Mouse (Mus musculus): ENCODE data around the gene Rasgrf1.

The Rasgrf1 gene

GRCm38 (mm10) chr9:89909131-89910010, at the start of gene Rasgrf1:
Rasgrf1 (plus strand) TSS chr9:89909908.
- H3K36me3 ChIP-seq (ENCODE audit: insufficient read depth, low read length) = no peaks in the 10 kb centered on the region
- H3K4me3 ChIP-seq (replicated peaks; ENCODE audit: low read length) = peak within 1 kb of the TSS; percentile 74
- peaks cover 90% of the 10 kb centered on the region for H3K27me3 ChIP-seq (ENCODE audit: insufficient read depth, low read length)
- H3K4me1 ChIP-seq (replicated peaks; ENCODE audit: low read depth, low read length) = peaks cover 30% of the 10 kb centered on the region
- H3K9me3 ChIP-seq (ENCODE audit: low read length) = no peaks in the 10 kb centered on the region; the same call in 1 of the 2 replicates
- TF ChIP-seq CTCF (conservative IDR thresholded peaks at IDR 0.05; ENCODE audit: low read length) (no peak), NANOG (IDR thresholded peaks at IDR 0.05; ENCODE audit: borderline replicate concordance, low read length) (no peak), POU5F1 (IDR thresholded peaks at IDR 0.05; ENCODE audit: borderline replicate concordance, low read length) (no peak)

DNA sequence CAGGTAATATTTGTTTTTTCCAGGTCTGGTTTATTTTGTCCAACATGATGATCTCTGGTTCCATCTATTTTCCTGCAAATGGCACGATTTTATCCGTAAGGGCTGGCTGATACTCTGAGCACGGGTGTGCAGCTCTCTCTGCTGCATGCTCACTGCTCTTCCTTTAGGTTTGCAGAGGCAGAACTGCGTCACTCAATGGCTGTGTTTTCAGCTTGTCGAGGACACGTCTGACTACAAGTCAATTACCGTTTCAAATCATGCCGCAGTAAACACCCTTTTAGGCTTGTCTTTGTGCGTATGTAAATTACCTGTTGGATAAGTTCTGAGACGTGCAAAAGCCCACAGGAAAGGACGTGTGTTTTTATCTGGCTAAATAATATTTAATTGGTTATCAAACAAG, 49.6 kb upstream of the Rasgrf1 start:
- Histone ChIP-seq H3K4me1 (replicated peaks; ENCODE audit: low read depth, low read length) (peaks cover under 1% of the 10 kb centered on the region; the same call in 1 of the 2 replicates), H3K27me3 (ENCODE audit: insufficient read depth, low read length) (no peaks in the 10 kb centered on the region), H3K4me3 (replicated peaks; ENCODE audit: low read length) (no peak overlapping the region), H3K36me3 (ENCODE audit: insufficient read depth, low read length) (no peaks in the 10 kb centered on the region), H3K9me3 (ENCODE audit: low read length) (peaks cover 31% of the 10 kb centered on the region)
- TF ChIP-seq CTCF (conservative IDR thresholded peaks at IDR 0.05; ENCODE audit: low read length) (no peak), NANOG (IDR thresholded peaks at IDR 0.05; ENCODE audit: borderline replicate concordance, low read length) (no peak), POU5F1 (IDR thresholded peaks at IDR 0.05; ENCODE audit: borderline replicate concordance, low read length) (no peak)

DNA sequence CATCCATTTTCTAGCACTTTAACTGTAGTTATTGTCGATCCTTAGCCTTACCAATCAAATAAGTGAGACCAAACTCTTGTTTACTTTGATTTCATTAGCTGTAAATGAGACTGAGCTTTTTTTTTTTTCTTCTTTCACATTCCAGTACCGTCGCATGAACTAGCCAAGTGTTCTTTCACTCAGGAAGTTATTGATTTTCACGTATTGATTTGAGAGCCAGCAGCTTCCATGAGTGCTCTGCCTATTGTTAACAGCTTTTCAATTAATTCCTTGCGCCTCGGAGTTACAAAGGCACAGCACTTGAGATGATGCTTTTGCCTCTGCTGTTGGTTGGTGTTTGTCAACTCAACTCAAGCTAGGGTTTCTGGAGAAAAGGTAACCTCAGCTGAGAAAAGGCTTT, 49.1 kb upstream of the Rasgrf1 start:
- H3K4me3 ChIP-seq (replicated peaks; ENCODE audit: low read length) = no peak overlapping the region
- no peaks in the 10 kb centered on the region for H3K27me3 ChIP-seq (ENCODE audit: insufficient read depth, low read length)
- no peaks in the 10 kb centered on the region for H3K36me3 ChIP-seq (ENCODE audit: insufficient read depth, low read length)
- peaks cover 4% of the 10 kb centered on the region; the same call in 1 of the 2 replicates for H3K4me1 ChIP-seq (replicated peaks; ENCODE audit: low read depth, low read length)
- no peak for TF ChIP-seq NANOG (IDR thresholded peaks at IDR 0.05; ENCODE audit: borderline replicate concordance, low read length)
- no peak for TF ChIP-seq CTCF (conservative IDR thresholded peaks at IDR 0.05; ENCODE audit: low read length)
- TF ChIP-seq POU5F1 (IDR thresholded peaks at IDR 0.05; ENCODE audit: borderline replicate concordance, low read length) = no peak
- peaks cover 31% of the 10 kb centered on the region for H3K9me3 ChIP-seq (ENCODE audit: low read length)

- H3K36me3 ChIP-seq (ENCODE audit: insufficient read depth, low read length) = no peaks in the 10 kb centered on the region
- H3K9me3 ChIP-seq (ENCODE audit: low read length) = peaks cover 8% of the 10 kb centered on the region
- TF ChIP-seq NANOG (IDR thresholded peaks at IDR 0.05; ENCODE audit: borderline replicate concordance, low read length) (no peak), CTCF (conservative IDR thresholded peaks at IDR 0.05; ENCODE audit: low read length) (no peak), POU5F1 (IDR thresholded peaks at IDR 0.05; ENCODE audit: borderline replicate concordance, low read length) (no peak)
- H3K4me3 ChIP-seq (replicated peaks; ENCODE audit: low read length) = no peak overlapping the region
- H3K4me1 ChIP-seq (replicated peaks; ENCODE audit: low read depth, low read length) = peaks cover 23% of the 10 kb centered on the region
- peaks cover 36% of the 10 kb centered on the region for H3K27me3 ChIP-seq (ENCODE audit: insufficient read depth, low read length)
These were observed 42.6 kb upstream of the Rasgrf1 start for GRCm38 (mm10) chr9:89867141-89867540.

GRCm38 (mm10) chr9:89868093-89868729, 41.5 kb upstream of the Rasgrf1 start:
- Histone ChIP-seq H3K9me3 (ENCODE audit: low read length) (peaks cover 5% of the 10 kb centered on the region), H3K27me3 (ENCODE audit: insufficient read depth, low read length) (peaks cover 43% of the 10 kb centered on the region), H3K4me3 (replicated peaks; ENCODE audit: low read length) (peak overlapping the region; percentile 46), H3K4me1 (replicated peaks; ENCODE audit: low read depth, low read length) (peaks cover 23% of the 10 kb centered on the region), H3K36me3 (ENCODE audit: insufficient read depth, low read length) (no peaks in the 10 kb centered on the region)
- TF ChIP-seq NANOG (IDR thresholded peaks at IDR 0.05; ENCODE audit: borderline replicate concordance, low read length) (no peak), POU5F1 (IDR thresholded peaks at IDR 0.05; ENCODE audit: borderline replicate concordance, low read length) (no peak), CTCF (conservative IDR thresholded peaks at IDR 0.05; ENCODE audit: low read length) (no peak)

DNA sequence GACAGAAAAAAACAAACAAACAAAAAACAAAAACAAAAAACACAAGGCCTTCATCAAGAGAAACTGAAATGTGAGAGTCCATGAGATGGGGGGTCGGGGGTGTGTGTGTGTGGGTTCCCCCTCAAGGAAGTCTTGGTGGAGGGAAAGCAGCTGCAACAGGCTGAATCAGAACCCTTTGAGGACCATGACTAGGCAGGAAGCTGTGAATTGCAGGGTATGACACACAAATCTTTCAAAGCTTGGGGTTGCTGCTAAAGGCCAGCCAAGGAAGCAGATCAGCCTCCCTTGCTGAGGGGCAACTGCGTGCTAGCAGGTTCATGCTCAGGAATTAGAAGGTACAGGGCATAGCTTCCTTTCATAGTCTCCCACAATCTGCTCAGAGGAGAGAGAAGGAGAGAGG, 40.1 kb upstream of the Rasgrf1 start:
- H3K36me3 ChIP-seq (ENCODE audit: insufficient read depth, low read length) = no peaks in the 10 kb centered on the region
- TF ChIP-seq CTCF (conservative IDR thresholded peaks at IDR 0.05; ENCODE audit: low read length) = no peak
- no peak for TF ChIP-seq NANOG (IDR thresholded peaks at IDR 0.05; ENCODE audit: borderline replicate concordance, low read length)
- TF ChIP-seq POU5F1 (IDR thresholded peaks at IDR 0.05; ENCODE audit: borderline replicate concordance, low read length) = no peak
- peaks cover 23% of the 10 kb centered on the region for H3K4me1 ChIP-seq (replicated peaks; ENCODE audit: low read depth, low read length)
- peaks cover 7% of the 10 kb centered on the region; the same call in 1 of the 2 replicates for H3K9me3 ChIP-seq (ENCODE audit: low read length)
- no peak overlapping the region for H3K4me3 ChIP-seq (replicated peaks; ENCODE audit: low read length)
- peaks cover 54% of the 10 kb centered on the region for H3K27me3 ChIP-seq (ENCODE audit: insufficient read depth, low read length)

DNA sequence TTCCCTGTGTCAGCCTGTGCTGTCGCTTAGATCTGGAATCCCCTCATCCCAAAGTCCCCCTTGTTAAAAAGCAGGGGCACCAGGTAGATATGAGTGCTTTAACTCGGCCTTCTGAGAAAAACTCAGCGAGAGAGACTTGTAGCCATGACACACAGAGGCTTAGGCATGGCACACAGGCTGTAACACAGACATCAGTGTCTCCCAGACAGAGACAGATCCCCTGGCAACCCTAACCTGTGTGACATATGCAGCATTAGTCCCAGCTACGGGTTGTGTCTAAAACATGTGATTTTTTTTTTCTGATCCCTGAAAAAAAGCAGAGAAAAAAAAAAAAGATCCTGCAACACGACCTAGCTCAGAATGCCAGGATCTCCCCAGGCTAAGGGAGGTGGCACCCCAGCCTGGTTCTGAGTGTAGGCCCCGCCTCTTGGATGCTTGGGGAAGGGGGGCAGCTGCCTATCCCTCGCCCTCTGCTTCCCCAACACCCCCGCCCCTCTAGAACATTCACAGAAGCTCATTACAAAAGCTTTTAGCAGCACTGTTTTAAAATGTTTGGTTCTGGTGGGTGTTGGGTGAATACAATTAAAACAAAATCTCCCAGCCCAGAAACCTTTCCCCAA, 39.1 kb upstream of the Rasgrf1 start:
- no peaks in the 10 kb centered on the region for H3K36me3 ChIP-seq (ENCODE audit: insufficient read depth, low read length)
- H3K27me3 ChIP-seq (ENCODE audit: insufficient read depth, low read length) = peaks cover 60% of the 10 kb centered on the region
- peaks cover 19% of the 10 kb centered on the region for H3K4me1 ChIP-seq (replicated peaks; ENCODE audit: low read depth, low read length)
- no peak overlapping the region for H3K4me3 ChIP-seq (replicated peaks; ENCODE audit: low read length)
- TF ChIP-seq POU5F1 (IDR thresholded peaks at IDR 0.05; ENCODE audit: borderline replicate concordance, low read length) = no peak
- no peak for TF ChIP-seq CTCF (conservative IDR thresholded peaks at IDR 0.05; ENCODE audit: low read length)
- TF ChIP-seq NANOG (IDR thresholded peaks at IDR 0.05; ENCODE audit: borderline replicate concordance, low read length) = no peak
- H3K9me3 ChIP-seq (ENCODE audit: low read length) = peaks cover 10% of the 10 kb centered on the region

DNA sequence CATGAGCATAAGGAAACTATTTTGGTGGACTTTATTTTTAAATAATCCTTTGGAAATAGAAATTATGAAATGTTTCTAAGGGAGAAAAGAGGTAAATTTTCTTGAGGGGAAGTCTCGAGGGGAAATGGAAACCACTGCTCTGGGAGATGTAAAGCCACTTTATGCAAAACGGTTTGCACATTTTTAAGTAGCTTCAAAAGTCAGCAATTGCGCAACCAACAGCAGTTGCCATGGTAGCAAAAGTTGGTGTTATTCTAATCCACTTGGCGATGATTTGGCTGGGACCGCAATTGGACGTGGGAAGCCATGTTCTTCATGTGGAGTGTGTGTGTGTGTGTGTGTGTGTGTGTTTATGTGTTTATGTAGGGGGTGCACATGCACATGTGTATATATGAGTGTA, 37.6 kb upstream of the Rasgrf1 start:
- peaks cover 64% of the 10 kb centered on the region for H3K27me3 ChIP-seq (ENCODE audit: insufficient read depth, low read length)
- H3K36me3 ChIP-seq (ENCODE audit: insufficient read depth, low read length) = no peaks in the 10 kb centered on the region
- no peak overlapping the region for H3K4me3 ChIP-seq (replicated peaks; ENCODE audit: low read length)
- H3K9me3 ChIP-seq (ENCODE audit: low read length) = peaks cover 21% of the 10 kb centered on the region
- peaks cover 19% of the 10 kb centered on the region for H3K4me1 ChIP-seq (replicated peaks; ENCODE audit: low read depth, low read length)
- TF ChIP-seq CTCF (conservative IDR thresholded peaks at IDR 0.05; ENCODE audit: low read length) (no peak), POU5F1 (IDR thresholded peaks at IDR 0.05; ENCODE audit: borderline replicate concordance, low read length) (no peak), NANOG (IDR thresholded peaks at IDR 0.05; ENCODE audit: borderline replicate concordance, low read length) (no peak)

All from E14TG2a.4 (cell line).